Mouse (Mus musculus): ENCODE results near the gene Sp2.

The Sp2 gene

GRCm38 (mm10) chr11:96906431-96907161 is 76.2 kb downstream of the Sp2 start:
- no peak for DNase-seq
